Mouse (Mus musculus) layer of hippocampus, postnatal 36 days (tissue): Measurements from ENCODE around the gene Itih2. TPM values are rescaled to one million over a fixed set of nuclear protein-coding genes. Genes with fewer than 3 reads are reported as not detected.

Source experiments
- DNase-seq, 2 experiments: peaks; one replicate each; pipeline ENCODE4 v3.0.0; 2022
- total RNA-seq, 2 experiments: library from RNA; stranded (reverse); gene quantifications; 2 replicates each; pipeline ENCODE4 v1.2.3; 2021

Gene Itih2
- total RNA-seq = 1 to 10 TPM; 1.7 to 2.2 TPM

DNA sequence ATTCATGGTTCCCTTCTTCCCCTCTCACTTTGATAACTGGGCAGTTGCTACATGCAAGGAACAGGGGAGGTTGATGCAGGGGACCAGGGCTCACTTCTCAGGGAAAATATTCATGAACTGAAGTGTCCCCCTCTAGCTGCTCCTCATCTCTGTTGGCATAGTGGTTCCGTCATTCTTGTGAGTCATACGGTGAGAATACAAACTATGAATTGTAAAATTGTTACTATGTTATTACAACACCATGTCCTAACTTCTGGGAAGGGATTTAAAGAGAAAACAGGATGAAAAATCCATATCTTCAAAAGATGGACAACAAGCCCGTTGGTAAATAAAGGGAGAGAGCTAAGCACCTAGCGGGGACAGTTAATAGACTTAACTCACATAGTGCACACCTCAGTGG, at the start of gene Itih2:
Gene Itih2 (minus strand): TSS at position 101 of the 400 bp plus-strand sequence.
- DNase-seq = no peak

DNA sequence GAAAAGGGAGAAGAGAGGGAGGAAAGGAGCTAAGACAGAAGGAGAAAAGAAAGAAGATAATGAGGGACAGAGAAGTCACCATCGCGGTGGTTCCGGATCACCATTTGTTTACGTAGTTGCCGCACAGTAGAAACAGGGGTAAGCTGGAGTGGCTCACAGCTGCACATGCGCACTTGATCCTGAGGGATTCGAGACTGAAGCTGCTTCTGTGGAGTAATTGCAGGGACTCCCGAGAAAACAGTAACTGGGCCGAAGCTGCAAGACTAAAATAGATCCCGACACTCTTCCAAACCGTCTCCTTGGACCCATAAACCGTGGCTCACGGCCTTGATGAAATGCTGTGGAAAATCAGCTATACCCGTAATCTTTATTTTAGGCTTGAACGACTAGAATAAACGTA, 38.8 kb upstream of the Itih2 start:
- DNase-seq = no peak

DNA sequence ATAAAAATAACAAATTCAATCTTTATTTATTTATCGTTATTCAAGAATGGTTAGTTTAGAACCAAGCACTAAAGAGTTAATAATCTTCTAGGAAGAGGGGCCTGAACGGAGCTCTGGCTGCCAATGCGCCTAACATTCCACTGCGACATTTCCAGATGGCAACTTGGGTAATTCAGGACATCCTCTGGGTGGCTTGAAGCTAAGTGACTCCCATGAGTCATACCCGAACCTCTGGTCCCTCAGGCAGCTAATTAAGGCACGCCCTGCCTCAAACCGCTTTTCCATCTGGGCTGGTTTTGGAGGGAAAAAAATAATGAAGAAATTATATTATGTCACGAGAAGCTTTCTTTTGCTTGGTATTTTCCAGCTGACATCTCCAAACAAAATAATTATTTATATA, 36.8 kb upstream of the Itih2 start:
- DNase-seq = no peak

DNA sequence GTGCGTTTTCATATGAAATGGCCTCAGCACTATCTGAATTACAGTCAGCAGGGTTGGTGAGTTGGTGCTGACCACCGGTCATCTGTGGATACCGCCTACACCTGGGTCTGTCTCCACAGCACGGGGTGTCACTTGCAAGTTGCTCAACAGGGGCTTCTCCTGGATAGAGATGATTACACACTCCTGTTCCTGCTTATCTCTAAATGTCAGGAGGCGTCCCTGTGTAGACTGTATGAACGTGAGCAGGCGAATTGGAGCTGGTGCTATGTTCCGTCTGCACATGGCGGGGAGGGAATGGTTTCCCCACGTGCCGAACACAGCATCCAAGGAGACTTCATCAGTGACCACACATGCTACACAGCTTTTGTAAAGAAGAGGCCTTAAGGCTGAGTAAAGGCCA, 36.1 kb upstream of the Itih2 start:
- DNase-seq = no peak

DNA sequence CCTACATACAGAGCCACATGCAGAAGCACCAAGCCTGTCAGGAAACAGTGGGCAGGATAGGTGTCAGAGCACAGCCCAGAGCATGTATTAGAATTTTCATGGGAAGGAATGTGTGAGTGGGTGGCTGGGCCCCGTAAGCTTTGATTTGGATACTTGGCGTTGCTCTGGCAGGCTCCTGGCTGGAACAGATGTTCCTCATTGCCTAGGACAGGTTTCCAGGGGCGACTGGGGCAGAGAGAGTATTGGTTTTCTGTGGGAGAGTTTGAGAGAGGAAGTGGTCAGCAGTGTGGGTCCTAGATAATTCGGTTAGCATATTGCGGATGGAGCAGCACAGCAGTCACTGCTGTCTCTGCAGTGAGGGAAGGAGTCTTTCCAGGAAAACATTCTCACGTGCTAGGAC, 35.4 kb upstream of the Itih2 start:
- DNase-seq = no peak

DNA sequence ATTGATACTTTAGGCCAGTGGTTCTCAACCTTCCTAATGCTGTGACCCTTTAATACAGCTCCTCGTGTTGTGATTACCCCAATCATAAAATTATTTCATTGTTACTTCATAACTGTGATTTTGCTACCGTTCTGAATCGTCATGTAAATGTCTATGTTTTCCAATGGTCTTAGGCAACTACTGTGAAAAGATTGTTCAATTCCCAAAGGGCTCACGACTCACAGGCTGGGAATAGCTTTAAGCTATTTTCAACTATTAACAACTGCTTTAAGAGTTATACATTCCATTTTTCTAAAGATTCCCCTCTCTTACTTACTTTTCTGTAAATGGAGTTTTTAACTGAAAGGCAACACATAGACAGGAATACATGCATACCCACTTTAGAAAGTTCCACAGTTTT, 30.8 kb upstream of the Itih2 start:
- DNase-seq = no peak

DNA sequence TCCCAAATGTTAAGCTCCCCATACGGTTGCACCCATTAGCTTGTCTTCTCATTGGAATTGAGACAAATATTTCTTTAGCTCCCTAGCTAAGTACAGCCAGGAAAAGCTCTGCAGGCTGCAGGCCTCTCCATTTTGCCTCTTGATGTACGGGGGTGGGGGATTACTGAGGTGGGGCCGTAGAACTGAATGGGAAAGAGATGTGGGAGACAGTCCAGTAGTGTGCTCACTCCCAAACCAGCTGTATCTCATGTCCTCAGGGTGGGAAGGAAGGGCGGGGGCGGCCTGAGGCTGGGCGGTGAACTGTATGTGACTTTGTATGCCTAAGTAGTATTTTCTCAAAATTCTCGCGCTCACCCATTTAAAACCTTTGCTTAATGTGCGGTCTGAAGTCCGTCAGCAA, 26.0 kb upstream of the Itih2 start:
- no peak for DNase-seq

DNA sequence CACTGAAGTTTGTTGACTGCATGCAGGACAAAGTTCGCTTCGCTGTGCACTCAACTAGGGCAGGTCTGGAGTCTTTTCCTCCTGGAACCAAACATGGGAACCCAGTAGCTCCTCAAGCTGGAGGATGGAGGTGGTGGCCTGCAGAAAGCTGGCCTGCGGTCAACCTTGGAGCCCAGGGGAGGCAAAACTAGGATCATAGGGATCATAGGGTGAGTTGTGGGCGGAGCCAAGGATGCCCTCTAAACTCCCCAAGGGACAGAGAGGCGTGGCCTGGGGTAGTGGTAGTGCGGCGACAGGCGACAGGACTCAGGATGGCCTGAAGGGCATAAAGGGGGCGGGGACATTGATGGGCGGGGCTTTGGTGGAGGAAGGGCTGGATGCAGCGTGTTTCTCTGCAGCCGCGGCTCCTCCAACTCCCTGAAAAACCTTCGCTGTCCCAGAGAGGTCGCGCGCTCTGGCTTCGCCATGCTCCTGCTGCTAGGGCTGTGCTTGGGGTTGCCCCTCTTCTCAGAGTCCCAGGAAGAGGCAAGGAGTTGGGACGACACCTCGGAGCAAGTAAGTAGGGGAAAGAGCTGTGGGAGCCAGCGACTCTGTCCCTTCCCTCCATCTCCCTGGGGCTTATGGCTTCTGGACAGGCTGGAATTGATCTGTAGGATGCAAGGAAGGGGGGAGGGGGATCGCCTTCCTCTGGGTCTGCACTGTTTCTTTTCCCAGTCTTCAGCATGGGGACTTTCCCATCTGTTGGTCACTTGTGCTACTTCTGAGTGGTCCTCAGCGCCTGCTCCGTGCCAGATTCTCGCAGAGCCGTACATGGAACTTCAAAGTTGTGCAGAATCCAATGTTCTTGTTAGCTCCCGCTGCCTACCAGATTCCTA, 22.2 kb upstream of the Itih2 start, which contains the start of gene Itih5:
Gene Itih5 (plus strand): TSS at position 371 of the 875 bp plus-strand sequence.
- peak in 1 of 2 experiments; percentile 7 for DNase-seq

DNA sequence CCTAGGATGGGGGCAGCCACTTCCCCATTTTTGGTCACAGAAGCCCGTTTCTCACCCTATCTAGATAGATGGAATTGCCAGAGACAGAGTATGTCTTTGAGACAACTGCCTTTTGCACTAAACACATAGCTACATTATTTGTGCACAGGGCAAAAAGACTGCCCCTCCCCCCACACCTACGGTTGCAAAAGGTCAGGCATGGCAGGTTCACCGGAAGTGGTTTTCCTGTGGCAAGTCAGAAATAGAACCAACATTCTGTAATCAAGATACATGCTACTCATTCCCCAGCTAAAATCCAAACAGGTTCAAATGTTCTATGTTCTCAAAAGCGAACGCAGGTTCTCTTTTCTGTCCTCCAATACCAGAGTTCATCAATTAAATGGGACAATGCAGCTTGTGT, 21.4 kb upstream of the Itih2 start:
- no peak for DNase-seq

DNA sequence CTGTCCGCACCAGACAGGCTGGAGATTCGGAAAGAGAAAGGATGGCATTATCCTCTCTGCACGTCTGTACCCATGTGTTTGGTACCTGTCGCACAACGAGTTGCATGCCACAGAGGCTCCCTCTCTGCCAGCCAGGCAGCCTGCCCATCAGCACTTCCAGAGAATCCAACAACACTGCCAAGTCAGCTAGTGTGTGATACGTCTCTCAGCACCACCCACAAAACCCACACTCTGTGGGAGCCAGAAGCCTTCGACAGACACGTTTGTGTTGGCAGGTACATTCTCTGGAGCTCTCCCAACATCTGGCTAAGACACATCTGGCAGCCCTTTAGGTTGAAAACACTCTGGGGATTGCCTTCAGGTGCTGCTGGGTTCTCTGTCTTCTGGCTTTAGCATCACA, 16.0 kb upstream of the Itih2 start:
- peak; percentile 9 to 21 for DNase-seq

DNA sequence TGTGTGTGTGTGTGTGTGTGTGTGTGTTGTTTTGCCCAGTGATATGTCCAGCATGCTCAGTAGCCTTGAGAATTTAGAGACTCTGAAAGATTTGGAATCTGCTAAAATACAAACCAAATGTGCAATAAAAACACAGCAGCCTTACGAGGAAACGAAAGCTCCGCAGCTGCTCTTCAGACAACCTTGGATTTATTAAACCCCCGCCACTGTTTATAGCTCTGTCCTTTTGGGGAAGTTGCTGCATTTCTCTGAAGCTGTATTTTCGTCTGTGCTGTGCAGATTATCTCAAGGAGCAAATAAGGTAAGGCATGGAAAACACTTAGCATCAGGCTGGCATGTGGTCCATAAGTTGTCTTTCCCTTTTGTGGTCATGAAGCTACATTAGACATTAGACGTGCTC, 14.3 kb upstream of the Itih2 start:
- DNase-seq = no peak

DNA sequence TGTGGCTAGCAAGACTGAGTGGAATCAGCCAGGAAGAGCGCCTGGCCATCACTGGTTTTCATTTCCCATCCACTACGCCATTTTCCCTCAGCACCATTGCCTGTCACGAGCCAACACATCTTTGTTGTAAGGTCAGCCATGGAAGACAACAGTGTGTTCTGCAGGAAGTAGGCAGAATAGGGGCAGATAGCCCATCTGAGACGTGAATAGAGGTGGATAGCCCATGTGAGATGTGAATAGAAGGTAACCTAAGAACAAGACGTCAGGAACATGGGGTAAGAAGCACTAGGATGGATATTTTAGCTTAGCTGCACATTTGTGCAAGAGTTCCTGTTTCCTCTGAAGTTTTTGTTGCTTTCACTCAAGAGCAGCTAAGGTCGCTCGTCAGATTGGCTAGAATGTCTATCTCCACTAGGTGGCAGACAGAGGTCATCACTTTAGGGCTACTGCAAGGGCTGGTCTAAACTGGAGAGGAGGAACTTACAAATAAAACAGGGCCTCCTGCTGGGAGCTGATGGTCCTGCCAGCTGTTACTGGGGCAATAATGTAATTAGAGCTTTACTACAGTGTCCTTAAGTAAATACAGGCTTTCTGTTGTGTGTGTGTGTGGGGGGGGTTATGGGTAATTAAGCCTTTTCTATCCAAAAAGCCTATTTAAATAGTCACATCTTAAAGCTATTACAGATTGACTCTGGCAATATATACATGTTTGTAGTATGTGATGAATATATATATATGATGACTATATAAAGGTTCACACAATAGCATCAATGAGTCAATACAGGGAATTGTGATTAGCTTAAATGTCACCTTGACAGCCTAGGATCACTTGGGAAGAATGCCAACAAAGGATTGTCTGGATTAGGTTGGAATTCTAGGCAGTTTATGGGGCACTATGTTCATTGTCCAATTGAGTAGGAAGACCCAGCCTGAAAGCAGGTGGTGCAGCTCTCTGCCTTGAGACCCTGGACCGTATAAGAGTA, 11.6 kb upstream of the Itih2 start:
- peak; percentile 35 to 51 for DNase-seq

DNA sequence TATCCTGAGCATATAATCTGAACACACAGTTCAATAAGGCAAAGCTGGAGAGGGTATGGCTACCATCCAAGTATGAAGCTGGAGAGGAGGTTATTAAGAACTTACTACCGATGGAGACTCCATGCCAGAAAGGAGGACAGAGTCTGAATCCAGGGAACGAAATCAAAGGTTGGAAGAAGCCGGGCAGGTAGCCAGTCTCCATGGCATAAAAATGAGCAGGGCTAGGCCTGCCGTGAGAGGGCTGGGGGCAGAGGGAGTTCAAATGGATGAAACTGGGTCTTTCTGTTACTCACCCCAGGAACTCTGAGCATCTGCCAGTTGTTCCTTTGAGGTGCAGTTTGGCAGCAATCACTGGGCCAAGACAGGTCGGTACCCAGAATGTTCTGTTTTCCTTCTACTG, 9.3 kb upstream of the Itih2 start:
- DNase-seq = no peak

DNA sequence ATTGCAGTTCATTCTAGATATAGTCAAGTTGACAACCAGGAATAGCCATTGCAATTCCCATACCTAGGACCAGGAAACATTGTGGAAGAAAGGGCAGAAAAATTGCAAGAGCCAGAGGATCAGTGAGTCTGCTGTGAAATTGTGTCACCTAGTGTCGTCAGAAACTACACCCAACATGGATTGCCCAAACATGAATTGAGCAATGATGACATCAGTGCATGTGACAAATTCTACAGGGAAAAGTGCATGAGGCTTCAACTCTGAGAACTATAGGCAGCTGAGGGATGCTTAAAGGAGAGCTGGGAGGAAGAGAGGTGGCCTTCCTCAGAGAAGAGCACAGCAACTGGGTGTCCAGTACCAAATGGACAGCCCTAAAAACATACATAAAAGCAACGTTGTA, 6.1 kb upstream of the Itih2 start:
- no peak for DNase-seq

DNA sequence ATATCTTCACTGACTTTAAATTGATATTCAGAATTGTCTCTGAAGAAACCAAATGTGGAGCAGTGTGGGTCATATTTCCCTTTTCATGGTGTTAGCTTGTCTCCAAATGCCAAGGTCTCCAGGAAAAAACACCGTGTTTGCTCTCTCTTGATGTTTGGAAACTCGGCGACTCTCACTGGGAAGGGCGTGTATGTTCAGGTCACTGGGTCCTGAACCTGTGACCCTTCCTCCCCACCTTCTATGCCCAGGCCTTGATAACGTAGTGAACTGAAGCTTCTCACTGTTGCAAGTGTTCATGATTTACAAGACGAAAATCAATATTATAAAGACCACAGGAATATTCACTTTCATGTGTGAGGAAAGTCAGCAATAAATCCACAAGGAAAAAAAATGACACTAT, 2.7 kb upstream of the Itih2 start:
- DNase-seq = no peak

DNA sequence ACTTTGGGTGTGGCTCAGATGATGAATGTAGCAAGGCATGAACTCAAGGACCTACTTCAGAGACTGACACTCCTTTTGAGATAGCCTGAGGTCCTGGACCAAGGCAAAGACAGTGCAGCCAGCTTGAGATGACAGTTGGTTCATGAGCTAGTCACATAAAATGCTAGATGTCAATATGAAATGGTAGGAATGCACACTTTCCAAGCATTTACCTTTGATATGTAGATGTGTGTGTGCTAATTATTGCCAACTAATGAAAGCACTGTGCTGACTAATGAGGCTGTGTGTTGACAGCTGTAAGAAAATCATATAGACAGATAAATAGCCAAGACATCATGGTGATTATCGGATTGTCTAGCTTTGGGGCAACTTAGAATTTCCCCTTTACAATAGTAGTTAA, 932 bp upstream of the Itih2 start:
- DNase-seq = no peak

DNA sequence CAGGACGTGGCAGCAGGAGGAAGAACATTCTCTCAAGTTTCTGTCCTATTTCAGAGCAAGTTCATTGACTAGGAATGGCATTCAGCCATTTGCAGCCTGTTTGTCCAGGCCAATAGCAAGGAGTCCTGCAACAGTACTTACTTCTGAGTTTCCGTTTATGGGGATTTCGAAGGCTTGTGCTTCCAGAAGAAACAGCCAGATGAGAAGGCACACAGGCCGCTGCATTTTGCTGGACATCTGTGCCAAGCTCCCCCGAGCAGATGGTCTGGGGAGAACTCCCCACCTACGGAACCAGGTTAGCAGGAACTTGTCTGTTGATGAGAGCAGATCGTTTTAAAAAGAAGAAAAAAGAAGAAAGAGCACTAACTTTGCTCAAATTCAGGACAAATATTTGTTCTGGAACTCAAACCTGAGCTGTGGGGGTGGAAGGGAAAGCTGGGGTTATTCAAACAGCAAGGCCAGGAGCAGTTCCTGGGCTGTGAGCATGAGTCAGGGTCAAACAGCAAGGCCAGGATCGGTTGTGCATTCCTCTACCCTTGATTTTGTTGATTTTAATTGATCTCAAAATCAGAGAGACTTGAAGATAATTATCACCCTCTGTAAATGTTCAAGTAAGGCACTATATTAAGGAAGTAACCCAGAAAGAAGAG, 730 bp downstream of the Itih2 start:
- peak in 1 of 2 experiments; percentile 3 for DNase-seq

DNA sequence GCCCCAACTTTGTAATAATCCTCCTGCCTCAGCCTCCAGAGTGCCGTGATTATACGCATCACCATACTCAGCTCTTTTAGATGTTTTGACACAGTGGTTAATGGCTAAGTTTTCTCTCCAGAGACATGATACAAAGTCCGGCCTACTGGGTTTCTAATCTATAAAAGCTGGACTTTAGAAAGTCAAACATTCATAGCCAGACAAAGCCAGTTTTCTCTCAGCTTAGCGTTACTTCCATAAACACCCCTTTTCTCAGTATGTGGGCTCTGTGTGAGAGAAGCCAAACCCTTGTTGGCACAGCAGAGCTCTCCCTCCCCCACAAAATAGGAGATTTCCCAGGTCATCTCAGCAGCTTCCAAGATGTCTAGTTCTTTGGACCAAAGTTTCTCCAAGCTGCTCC, 2.6 kb downstream of the Itih2 start:
- no peak for DNase-seq

DNA sequence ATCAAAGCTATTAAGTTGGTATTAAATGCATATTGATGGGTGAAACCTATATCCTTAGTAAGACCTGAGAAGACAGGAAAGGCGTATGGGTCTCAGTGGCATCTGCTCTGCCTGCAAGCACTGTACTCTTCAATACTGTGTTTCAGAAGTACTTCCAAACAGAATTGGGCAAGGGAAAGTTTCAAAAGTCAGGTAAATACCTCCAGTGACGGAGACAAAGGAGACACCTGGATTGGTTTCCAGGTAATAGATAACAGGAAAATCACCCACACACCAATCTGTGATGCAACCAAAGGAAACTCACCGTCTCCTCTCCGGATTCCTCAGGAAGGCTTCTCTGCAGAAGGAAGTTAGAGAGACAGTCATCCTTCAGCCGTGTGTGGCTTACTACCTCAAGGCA, 3.7 kb downstream of the Itih2 start:
- no peak for DNase-seq

DNA sequence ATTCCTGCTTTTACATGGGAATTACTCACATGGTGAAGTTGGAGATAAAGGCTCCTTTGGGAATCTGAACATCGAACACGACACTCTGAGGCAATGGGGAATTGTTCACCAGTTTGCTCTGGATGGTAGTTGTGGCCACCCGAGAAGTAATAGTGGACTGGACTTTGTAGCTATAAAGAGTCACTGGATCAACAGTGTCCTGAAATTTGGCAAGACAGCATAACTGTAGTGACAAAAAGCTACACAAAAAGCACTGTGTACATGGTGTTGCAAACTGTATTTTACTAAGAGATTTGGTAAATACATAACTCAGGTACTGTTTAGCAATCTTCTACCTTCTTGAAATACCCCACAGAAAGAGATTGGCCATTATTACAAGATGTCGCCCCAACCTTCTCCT, 5.1 kb downstream of the Itih2 start:
- DNase-seq = no peak

DNA sequence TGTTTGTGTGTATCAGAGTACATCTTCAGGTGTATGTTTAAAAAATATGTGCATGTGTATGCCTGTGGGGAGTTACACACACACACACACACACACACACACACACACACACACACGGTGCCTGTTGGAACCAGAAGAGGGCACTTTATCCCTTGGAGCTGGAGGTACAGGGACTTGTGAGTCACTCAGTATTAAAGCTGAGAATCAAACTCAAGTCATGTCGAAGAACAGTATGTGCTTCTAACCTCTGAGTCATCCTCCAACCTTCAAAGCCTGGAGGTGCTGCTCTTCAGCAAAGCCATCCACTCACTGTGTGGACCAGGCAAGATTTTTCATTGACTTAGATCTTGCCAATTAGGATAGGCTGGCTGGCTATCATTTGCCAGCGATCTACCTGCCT, 9.4 kb downstream of the Itih2 start:
- DNase-seq = no peak

DNA sequence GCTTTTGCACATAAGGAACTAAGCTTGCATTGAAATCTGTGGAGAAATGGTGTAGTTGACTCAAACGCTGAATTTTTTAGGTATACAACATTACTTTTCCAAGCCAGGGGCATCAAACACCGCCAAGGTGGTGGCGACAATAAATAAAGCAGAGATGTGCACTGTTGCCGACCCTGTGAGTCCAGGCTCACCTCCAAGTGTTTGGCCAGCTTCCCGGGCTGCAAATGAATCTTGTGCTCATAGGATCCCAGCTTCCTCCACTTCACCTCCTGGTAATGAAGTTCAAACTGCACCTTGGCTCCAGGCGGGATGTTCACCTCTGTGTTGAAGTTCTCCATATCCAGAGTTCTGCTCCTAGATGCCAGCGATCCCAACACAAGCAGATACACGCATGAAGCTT, 11.9 kb downstream of the Itih2 start:
- no peak for DNase-seq

DNA sequence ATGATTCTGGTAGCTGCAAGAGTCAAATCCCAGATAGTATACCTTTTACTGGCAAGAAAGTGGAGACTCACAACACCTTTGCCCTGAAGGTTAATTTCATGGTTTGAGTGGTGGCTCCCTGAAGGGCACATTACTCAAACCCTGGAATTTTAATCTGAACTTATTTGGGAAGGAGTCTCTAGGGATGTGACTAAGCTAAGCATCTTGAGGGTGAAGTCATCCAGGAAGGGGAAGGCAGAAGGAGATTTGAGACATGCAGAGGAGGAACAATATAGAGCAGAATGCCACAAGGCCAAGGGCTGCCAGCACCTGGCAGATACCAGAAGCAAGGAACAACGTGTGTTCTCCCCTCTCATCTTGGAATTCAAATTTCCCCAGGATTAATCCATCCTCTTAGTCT, 12.4 kb downstream of the Itih2 start:
- no peak for DNase-seq
